Mouse (Mus musculus): ENCODE results near the gene Brox.

Gene Brox

GRCm38 (mm10) chr1:183272867-183273818 lies 23.9 kb downstream of the Brox start:
- no peak for DNase-seq (ENCODE audit: low read depth, low spot score)

GRCm38 (mm10) chr1:183267666-183268065 lies 29.4 kb downstream of the Brox start:
- no peak for DNase-seq (ENCODE audit: low read depth, low spot score)

- no peak for DNase-seq (ENCODE audit: low read depth, low spot score)
Observed at GRCm38 (mm10) chr1:183265921-183266467, 31.1 kb downstream of the Brox start.

GRCm38 (mm10) chr1:183264145-183265008 lies 32.7 kb downstream of the Brox start:
- DNase-seq (ENCODE audit: low read depth, low spot score) = no peak

GRCm38 (mm10) chr1:183252574-183252973 lies 44.5 kb downstream of the Brox start:
- DNase-seq (ENCODE audit: low read depth, low spot score) = peak; percentile 6

- DNase-seq (ENCODE audit: low read depth, low spot score) = no peak
Observed at GRCm38 (mm10) chr1:183251818-183252217, 45.3 kb downstream of the Brox start.

GRCm38 (mm10) chr1:183250612-183251011 lies 46.5 kb downstream of the Brox start:
- no peak for DNase-seq (ENCODE audit: low read depth, low spot score)

GRCm38 (mm10) chr1:183248144-183248543 lies 48.9 kb downstream of the Brox start:
- DNase-seq (ENCODE audit: low read depth, low spot score) = no peak

GRCm38 (mm10) chr1:183243293-183243692 lies 53.8 kb downstream of the Brox start:
- DNase-seq (ENCODE audit: low read depth, low spot score) = no peak

- DNase-seq (ENCODE audit: low read depth, low spot score) = no peak
Observed at GRCm38 (mm10) chr1:183237901-183238300, 59.2 kb downstream of the Brox start.

GRCm38 (mm10) chr1:183236460-183236859 lies 60.6 kb downstream of the Brox start:
- DNase-seq (ENCODE audit: low read depth, low spot score) = no peak

GRCm38 (mm10) chr1:183233679-183234174 lies 63.3 kb downstream of the Brox start:
- DNase-seq (ENCODE audit: low read depth, low spot score) = no peak

GRCm38 (mm10) chr1:183232985-183233678 lies 63.9 kb downstream of the Brox start:
- no peak for DNase-seq (ENCODE audit: low read depth, low spot score)

- no peak for DNase-seq (ENCODE audit: low read depth, low spot score)
Observed at GRCm38 (mm10) chr1:183227469-183227868, 69.6 kb downstream of the Brox start.

Measured in telencephalon, adult 2 months (tissue).